Mouse (Mus musculus): ENCODE measurements around the gene Cdc42ep2. TPM values are rescaled to one million over a fixed set of nuclear protein-coding genes. Genes with fewer than 3 reads are reported as not detected.

Cdc42ep2 gene
- total RNA-seq, 2 experiments from 2014 or later = 10.8 to 11.2 TPM

- no peak for DNase-seq
Measured at GRCm38 (mm10) chr19:5942581-5942980, 18.0 kb upstream of the Cdc42ep2 start.

GRCm38 (mm10) chr19:5940656-5941055 lies 16.0 kb upstream of the Cdc42ep2 start:
- peak; percentile 65 for DNase-seq

- DNase-seq = peak; percentile 86
Measured at GRCm38 (mm10) chr19:5940173-5940572, 15.6 kb upstream of the Cdc42ep2 start.

- DNase-seq = no peak
Measured at GRCm38 (mm10) chr19:5939715-5940114, 15.1 kb upstream of the Cdc42ep2 start.

GRCm38 (mm10) chr19:5938516-5938915 lies 13.9 kb upstream of the Cdc42ep2 start:
- no peak for DNase-seq

- DNase-seq = peak; percentile 27
Measured at GRCm38 (mm10) chr19:5937836-5938406, 13.3 kb upstream of the Cdc42ep2 start.

GRCm38 (mm10) chr19:5937095-5937835 lies 12.6 kb upstream of the Cdc42ep2 start:
- no peak for DNase-seq

- DNase-seq = peak; percentile 20
Measured at GRCm38 (mm10) chr19:5935691-5936090, 11.1 kb upstream of the Cdc42ep2 start.

- DNase-seq = peak; percentile 70
Measured at GRCm38 (mm10) chr19:5935266-5935665, 10.7 kb upstream of the Cdc42ep2 start.

GRCm38 (mm10) chr19:5929634-5930596 lies 5.3 kb upstream of the Cdc42ep2 start:
- peak; percentile 80 for DNase-seq

- DNase-seq = no peak
Measured at GRCm38 (mm10) chr19:5928546-5928945, 3.9 kb upstream of the Cdc42ep2 start.

GRCm38 (mm10) chr19:5928104-5928503 lies 3.5 kb upstream of the Cdc42ep2 start:
- no peak for DNase-seq

- DNase-seq = no peak
Measured at GRCm38 (mm10) chr19:5927532-5927931, 2.9 kb upstream of the Cdc42ep2 start.

GRCm38 (mm10) chr19:5927026-5927425 lies 2.4 kb upstream of the Cdc42ep2 start:
- DNase-seq = no peak

- DNase-seq = no peak
Measured at GRCm38 (mm10) chr19:5925311-5925855, 767 bp upstream of the Cdc42ep2 start.

GRCm38 (mm10) chr19:5923990-5924712 lies 465 bp downstream of the Cdc42ep2 start:
- peak; percentile 93 for DNase-seq

- DNase-seq = no peak
Measured at GRCm38 (mm10) chr19:5922963-5923362, 1.7 kb downstream of the Cdc42ep2 start.

- DNase-seq = no peak
Measured at GRCm38 (mm10) chr19:5922119-5922942, 2.3 kb downstream of the Cdc42ep2 start.

- peak; percentile 22 for DNase-seq
Measured at GRCm38 (mm10) chr19:5921715-5922114, 2.9 kb downstream of the Cdc42ep2 start.

GRCm38 (mm10) chr19:5913007-5913719 lies 11.5 kb downstream of the Cdc42ep2 start, which contains the start of gene Dpf2:
TSS of gene Dpf2 (minus strand) at chr19:5913010.
- DNase-seq = no peak

Measured in adrenal gland, postnatal 10 days (tissue).